Mouse (Mus musculus) myocyte (in vitro differentiated cells): ENCODE data around the gene Fgd3.

Experiments
- CEBPB ChIP-seq: IDR thresholded peaks from 2 replicates; pipeline ENCODE4 v1.6.1; 2011; ENCODE audit warnings: mild to moderate bottlenecking, moderate library complexity; ENCODE audit not compliant: poor library complexity, insufficient read depth, severe bottlenecking
- E2F4 ChIP-seq: IDR thresholded peaks from one replicate; pipeline ENCODE4 v1.6.1; 2011; ENCODE audit warnings: mild to moderate bottlenecking, control low read depth, moderate library complexity; ENCODE audit not compliant: insufficient read depth
- MAX ChIP-seq: IDR thresholded peaks from one replicate; pipeline ENCODE4 v1.6.1; 2011; ENCODE audit warnings: low read depth, mild to moderate bottlenecking, control low read depth
- MYOD1 ChIP-seq, 3 experiments: IDR thresholded peaks; one replicate each; pipeline ENCODE4 v1.6.1; 2011; ENCODE audit warnings: control low read depth in 2 of 3, low read depth in 2 of 3, mild to moderate bottlenecking in 2 of 3, moderate library complexity in 1 of 3; ENCODE audit not compliant: insufficient read length in 2 of 3, control insufficient read depth in 1 of 3
- MYOG ChIP-seq, 3 experiments: IDR thresholded peaks; one replicate each; pipeline ENCODE4 v1.6.1; 2011; ENCODE audit warnings: control low read depth in 2 of 3, low read depth in 2 of 3, mild to moderate bottlenecking in 2 of 3; ENCODE audit not compliant: insufficient read length in 2 of 3, control insufficient read depth in 1 of 3, insufficient read depth in 1 of 3
- POLR2A ChIP-seq: IDR thresholded peaks from one replicate; pipeline ENCODE4 v1.6.1; 2011; ENCODE audit warnings: low read depth, mild to moderate bottlenecking, control low read depth, moderate library complexity; ENCODE audit not compliant: insufficient read length
- POLR2AphosphoS2 ChIP-seq: IDR thresholded peaks from one replicate; pipeline ENCODE4 v1.6.1; 2011; ENCODE audit warnings: low read depth, control low read depth; ENCODE audit not compliant: insufficient read length
- REST ChIP-seq: IDR thresholded peaks from one replicate; pipeline ENCODE4 v1.6.1; 2011; ENCODE audit warnings: mild to moderate bottlenecking, control low read depth, moderate library complexity; ENCODE audit not compliant: insufficient read depth, insufficient read length
- TCF12 ChIP-seq: IDR thresholded peaks from one replicate; pipeline ENCODE4 v1.6.1; 2011; ENCODE audit warnings: mild to moderate bottlenecking, control low read depth; ENCODE audit not compliant: poor library complexity, insufficient read depth, severe bottlenecking
- USF1 ChIP-seq: IDR thresholded peaks from one replicate; pipeline ENCODE4 v1.6.1; 2011; ENCODE audit warnings: low read depth, mild to moderate bottlenecking, control low read depth, moderate library complexity

DNA sequence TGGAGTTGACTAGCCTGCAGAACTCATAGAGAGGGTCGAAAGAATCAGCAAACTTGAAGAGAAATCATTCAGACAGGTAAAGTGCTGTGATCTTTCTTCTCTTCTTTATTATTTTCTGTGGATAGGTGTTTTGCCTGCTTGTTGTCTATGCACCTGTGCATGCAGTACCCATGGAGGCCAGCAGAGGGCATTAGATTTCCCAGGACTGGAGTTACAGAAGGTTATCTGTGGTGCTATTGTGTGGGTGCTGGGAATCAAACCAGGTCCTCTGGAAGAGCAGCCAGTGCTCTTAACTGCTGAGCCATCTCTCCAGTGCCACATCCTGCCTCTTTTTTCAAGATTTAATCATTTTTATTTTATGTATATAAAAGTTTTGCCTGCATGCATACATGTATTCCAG, 28.7 kb downstream of the Fgd3 start:
- TF ChIP-seq POLR2A (no peak), POLR2AphosphoS2 (no peak), USF1 (no peak), CEBPB (no peak), MYOD1 (IDR thresholded peaks at IDR 0.05; ENCODE audit: control insufficient read depth in 1 of 3, insufficient read length in 2 of 3, low read depth in 2 of 3) (no peak), MYOG (IDR thresholded peaks at IDR 0.05; ENCODE audit: control insufficient read depth in 1 of 3, insufficient read depth in 1 of 3, insufficient read length in 2 of 3, low read depth in 2 of 3) (no peak), REST (no peak), E2F4 (no peak), MAX (no peak), TCF12 (no peak)
